Mouse (Mus musculus): ENCODE measurements around the gene Tmem51.

GRCm38 (mm10) chr4:142118522-142118921 lies 34.4 kb upstream of the Tmem51 start:
- TF ChIP-seq POLR2A (IDR thresholded peaks at IDR 0.05; ENCODE audit: control insufficient read depth, extremely low read depth, insufficient read depth, low read length, poor library complexity): no peak
- TF ChIP-seq CTCF (IDR thresholded peaks at IDR 0.05; ENCODE audit: borderline replicate concordance, control insufficient read depth, extremely low read depth, insufficient read depth, low read length, poor library complexity): no peak

Measured in thymus, adult 2 months (tissue).